Mouse (Mus musculus) kidney, adult 9 months (tissue): ENCODE measurements around the gene Aox2.
"Not testable (repeated sequence)": the region's sequence is repeated elsewhere in the genome, so short reads cannot be mapped to it uniquely, and the experiment has no call there.

ENCODE experiments used
- DNase-seq: peaks from one replicate; pipeline ENCODE4 v3.0.0; 2022

Aox2 gene

DNA sequence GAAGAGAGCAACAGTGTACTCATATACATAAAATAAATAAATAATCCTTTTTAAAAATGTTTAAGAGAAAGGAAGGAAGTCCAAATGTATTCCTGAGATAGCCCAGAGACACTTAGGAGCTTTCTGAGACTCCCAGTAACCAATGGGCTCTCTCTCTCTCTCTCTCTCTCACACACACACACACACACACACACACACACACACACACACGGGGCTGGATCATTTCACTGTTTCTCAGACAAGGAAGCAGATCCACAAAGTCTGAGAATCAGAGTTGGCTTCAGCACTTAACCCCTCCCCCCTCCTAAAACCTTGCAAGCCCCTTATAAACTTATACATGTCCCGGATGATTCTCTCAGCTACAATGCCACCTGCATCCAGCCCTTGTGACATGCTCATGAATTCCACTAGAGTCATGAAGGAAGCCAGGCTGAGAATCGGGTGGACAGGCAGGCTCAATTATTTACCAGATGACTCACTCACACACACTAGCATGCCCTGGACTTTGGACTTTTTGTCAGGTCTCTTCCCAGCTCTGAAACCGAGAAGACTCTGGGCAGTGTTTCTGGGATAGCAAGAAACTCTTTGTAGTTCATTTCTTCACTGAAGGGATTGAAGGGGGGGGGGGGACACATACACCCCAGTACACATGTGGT lies 75.2 kb downstream of the Aox2 start:
- peak; percentile 92 for DNase-seq

DNA sequence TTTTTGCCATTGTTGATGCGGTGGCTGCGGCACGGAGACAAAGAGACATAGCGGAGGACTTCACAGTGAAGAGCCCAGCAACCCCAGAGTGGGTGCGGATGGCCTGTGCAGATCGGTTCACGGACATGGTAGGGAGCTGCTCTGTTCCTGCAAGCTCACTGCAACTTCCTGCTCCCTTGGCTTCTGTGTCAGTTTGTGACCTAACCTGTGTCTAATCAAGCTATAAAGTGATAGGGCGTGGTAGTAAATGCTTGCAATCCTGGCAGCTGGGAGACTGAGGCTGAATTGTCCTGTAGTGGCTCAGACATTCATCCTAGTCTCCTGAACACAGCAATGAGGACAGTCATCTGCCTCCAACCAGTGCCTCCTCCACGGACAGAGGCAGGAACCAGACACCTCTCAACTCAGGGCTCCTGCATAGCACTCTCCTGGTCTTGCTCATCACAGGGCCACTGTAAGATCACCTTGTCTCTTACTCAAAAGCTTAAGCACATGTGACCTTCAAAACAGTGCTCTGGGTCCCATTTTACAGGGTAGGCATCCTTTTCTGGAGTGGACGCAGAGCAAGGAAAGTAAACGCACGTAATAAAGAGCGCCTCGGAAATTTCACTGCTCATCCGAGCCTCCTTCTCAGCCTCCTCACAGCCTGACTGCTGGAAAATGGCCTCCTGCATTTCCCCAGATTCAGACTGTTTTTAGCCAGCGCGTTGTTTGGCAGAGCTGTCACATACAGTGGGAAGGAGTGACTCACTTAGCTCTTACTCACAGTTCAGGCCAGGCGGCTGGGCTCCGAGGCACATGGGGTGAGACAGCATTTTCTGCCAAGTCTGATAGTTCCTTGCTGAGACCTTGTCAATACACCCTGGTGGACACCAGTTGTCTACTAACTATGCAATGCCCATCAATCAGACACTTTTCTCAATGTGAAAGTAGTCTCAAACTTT lies 81.1 kb downstream of the Aox2 start:
- no peak for DNase-seq

DNA sequence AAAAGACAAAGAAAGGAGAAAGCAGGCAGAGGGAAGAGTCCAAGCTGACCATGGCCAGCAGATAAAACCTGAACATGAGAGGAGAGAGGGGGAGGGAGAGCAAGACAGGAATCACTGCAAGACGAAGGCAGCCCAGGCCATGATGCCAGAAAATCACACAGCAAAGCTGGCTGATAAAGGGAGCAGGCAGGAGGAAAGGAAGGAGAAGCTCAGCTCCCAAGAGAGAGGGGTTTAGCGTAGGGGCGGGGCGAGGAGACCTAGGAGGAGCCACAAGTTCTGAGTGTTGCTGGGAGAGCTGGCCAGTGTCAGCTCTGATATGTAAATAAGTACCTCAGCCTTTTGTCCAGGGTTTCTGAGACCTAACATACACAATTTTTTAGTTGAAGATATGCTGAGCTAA lies 84.2 kb downstream of the Aox2 start:
- no peak for DNase-seq

DNA sequence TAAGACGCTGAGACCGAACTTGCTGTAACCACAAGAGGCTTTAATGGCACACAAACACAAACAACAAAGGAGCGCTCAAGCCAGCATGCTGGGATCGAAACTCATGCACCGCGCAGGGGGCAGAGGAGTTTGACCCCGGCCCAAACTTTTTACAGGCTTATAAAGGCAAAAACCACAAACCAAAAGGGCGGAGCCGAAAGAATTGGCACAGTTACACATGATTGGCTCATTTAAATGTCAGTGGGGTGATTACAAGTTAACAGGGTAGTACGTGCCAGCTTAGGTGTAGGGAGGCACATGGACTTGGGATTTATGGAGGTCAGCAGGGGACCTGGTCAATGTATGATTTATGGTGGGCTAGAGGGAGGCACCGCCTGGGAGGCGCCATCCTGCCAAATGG lies 86.4 kb downstream of the Aox2 start:
- DNase-seq: peak; percentile 69

DNA sequence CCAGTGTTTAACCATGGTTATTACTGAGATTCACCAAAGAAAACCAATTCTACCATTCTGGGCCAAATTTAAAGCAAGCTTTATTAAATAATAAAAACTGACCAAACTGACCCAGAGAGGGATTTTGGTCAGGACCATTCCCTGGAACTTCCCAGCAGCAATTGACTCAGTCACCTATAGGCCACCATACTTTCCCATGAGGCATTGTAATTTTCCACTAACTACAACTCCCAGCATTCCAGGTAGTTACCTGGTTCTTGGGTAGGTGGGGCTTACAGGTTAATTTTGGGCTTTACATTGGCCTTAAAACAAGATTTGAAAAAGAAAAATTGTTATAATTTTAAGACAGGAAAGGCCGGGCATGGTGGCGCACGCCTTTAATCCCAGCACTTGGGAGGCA lies 87.7 kb downstream of the Aox2 start:
- no peak for DNase-seq

DNA sequence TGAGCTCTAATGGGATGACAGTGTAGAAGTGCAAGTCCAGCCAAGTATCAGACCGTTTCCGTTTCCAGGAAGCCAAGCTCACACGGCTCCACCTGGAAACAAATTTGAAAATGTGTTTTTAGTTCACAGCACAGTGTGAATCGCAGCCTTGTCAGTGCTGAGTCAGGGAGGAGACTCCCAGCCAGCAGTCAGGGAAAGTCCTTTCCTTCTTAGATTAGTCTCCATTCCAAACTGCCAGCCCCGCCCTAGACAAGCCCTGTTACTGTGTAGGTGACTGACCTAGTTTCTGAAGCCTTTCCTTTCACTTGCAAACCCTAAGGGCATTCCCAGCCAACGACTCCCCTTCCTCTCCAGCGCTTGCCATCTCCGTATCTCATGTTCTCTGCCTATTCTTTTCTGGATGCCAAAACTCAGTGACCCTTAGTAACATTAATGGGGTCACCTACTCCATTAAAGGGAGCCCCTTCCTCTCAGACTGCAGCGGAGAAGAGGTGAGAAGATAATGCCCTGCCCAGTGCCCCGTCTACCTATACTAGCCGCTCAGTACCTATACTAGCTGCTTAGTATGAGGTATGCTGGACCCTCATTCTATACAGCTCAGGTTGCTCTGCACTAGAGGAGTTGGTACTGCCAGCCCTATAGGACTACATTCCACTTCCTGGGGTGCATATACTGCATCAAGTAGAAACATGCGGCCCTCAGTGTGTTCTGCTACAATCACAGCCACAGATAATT lies 88.8 kb downstream of the Aox2 start:
- peak; percentile 55 for DNase-seq

DNA sequence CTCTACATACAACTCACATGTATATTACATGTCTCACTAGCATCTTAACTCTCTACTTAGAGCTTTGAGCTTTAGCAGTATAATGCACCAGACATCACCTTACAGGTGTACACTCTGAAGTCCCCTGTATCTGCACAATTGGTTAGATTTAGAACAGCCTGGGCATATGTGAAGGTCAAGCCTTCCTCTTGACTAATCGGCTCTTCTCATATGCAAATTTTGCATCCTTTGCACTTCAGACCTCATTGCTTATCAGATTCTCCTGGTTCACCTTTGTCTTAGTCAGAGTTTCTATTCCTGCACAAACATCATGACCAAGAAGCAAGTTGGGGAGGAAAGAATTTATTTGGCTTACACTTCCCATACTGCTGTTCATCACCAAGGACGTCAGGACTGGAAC lies 91.6 kb downstream of the Aox2 start:
- no peak for DNase-seq

DNA sequence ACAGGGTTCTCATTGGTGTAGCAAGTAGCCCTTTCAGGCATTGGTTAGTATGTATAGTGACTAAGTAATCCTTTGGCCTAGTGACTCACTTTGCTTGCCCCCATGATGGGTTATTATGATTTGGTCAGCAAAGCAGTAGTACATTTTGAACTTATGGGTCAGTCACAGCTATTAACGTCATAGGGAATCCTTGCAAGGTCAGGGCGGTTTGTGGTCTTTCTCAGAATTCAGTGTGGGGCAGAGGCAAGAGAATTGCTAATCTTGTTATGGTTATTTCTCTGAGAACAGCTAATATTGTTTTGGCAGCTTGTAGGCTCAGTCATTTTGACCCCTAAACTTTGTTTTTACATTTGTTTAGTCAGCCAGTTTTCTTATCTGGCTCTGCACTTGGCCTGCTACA lies 96.1 kb downstream of the Aox2 start:
- not testable (repeated sequence) for DNase-seq

DNA sequence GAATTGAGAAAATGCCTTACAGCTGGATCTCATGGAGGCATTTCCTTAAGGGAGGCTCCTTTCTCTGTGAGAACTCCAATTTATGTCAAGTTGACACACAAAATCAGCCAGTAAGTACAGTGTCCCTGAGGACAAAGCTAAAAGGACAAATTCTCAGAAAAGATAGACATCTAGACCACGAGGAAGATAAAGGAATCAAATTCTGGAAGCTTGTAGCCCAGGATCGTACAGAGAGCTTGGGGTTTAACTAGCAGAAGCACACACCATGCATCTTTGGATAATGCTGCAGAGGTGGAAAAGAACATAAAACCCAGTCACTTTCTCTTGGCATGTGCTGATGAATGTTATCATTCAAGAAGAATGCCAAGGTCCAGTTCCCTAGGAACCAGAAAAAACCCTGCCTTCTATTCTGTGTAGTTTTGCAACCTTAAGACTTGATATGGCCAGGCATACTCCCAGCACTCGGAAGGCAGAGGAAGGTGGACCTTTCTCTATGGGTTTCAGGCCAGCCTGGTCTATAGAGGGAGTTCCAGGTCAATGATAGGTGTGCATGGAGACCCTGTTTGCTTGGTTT lies 97.5 kb downstream of the Aox2 start:
- no peak for DNase-seq

DNA sequence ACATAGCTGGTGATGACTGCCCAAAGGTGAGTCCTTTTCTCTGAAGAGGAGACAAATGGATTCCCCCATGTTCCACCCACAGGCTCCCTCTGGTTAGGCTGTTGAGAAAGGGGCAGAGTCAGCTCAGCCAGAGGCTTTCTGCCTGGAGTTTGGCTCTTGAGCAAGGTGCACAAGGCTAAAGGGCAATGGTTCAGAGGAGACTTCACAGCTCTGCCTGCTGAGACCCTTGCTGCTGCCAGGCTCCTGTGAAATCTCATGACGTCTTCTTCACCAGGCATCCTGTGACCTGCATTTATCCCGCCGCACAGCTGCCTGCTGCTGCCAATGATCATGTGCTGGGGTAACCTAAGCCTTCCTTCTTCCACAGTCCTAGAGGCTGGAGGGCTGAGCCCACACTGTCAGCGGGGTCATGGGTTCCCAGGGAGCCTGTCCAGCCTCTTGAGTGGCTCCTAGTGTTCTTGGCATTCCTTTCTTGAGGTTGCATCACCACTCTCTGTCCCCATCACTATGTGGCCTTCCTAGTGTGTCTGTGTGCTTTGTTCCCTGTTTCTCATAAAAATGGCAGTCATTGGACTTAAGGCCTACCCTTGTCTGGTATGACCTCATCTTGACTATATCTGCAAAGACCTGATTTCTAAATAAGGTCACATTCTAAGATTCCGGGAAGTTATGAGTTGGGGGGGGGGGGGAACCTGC lies 104.6 kb downstream of the Aox2 start:
- DNase-seq: peak; percentile 65

DNA sequence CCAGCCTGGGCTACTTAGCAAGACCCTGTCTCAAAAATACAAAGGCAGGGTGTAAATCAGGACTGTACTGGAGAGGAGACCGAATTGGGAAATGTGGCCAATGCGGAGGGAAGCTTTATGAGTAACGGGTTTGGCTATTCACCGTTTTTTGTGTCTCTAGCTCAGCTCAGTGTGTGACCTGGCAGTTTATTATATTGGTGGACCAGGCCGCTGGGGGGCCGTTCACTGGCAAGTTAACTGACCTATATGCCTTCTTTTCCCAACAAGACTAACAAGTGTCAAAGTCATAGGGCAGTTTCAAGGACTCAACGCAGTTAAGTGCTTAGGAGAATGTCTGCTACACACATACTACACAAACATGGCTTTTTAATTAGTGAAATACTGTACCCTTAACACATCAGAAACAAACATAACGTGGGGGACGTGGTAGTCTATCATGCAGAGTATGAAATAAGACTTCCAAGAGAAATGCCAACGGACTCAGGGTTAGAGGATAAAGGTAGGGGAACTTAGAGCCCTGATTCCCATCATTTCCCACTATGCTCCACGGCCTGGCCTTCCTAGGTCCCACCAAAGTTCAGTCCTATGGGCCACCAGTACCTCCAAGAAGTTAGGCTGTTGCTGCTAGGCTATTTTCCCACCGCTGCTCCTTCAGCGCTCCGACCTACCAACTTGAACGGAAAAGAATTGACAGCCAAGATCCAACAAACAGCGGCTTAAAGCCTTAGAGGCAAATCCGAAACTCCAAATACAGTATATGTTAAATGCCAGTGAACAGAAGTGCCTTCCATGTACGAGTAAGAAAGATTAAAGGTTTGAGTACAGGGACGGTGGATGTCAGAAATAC lies 113.5 kb downstream of the Aox2 start:
- no peak for DNase-seq

DNA sequence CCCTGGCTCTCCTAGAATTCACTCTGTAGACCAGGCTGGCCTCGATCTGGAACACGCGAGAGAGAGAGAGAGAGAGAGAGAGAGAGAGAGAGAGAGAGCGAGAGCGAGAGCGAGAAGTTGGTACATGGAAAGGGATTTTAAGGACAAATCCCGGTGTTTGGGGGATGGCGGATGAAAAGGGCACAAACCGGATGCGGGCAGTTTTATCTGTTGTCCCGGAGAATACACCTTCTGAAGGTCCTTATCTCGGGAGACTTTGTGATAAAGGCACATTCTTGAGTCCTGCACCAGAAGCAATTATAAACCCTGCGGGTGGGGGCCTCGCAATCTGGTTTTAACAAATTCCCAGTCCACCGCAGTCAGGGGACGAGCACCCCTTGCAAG lies 114.1 kb downstream of the Aox2 start:
- DNase-seq: no peak

DNA sequence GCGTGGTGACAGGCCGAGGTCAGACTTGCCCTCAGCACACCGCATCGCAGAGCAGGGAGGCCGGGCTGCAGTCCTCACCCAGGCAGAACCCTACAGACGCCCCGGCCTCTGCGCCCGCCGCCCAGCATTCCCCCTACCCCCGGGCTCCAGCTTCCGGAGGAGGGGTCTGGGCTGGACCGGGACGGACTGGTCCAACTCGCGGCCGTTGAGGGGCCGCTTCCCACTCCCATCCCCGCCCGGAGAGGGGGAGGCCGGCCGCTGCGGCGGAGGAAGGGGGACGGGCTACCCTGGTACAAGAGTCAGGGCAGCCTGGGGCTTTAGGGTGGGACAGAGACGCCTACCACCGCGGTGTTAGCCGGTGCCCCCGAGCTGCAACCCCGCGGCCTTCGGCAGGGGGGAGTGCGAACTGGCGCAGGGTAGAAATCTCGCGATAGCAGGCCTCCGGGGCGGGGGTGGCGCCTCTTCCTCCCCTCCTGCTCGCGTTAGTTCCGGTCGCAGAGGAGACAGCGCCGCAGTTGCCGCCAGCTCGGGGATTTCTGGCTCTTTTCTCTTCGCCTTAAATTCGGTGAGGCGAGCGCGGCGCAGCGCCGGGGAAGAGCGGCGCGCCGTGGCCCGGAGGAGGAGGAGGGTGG lies 114.6 kb downstream of the Aox2 start, which contains the start of gene Bzw1:
Gene Bzw1, plus strand, starts transcription at position 247 of the 632 bp plus-strand sequence.
- peak; percentile 93 for DNase-seq

DNA sequence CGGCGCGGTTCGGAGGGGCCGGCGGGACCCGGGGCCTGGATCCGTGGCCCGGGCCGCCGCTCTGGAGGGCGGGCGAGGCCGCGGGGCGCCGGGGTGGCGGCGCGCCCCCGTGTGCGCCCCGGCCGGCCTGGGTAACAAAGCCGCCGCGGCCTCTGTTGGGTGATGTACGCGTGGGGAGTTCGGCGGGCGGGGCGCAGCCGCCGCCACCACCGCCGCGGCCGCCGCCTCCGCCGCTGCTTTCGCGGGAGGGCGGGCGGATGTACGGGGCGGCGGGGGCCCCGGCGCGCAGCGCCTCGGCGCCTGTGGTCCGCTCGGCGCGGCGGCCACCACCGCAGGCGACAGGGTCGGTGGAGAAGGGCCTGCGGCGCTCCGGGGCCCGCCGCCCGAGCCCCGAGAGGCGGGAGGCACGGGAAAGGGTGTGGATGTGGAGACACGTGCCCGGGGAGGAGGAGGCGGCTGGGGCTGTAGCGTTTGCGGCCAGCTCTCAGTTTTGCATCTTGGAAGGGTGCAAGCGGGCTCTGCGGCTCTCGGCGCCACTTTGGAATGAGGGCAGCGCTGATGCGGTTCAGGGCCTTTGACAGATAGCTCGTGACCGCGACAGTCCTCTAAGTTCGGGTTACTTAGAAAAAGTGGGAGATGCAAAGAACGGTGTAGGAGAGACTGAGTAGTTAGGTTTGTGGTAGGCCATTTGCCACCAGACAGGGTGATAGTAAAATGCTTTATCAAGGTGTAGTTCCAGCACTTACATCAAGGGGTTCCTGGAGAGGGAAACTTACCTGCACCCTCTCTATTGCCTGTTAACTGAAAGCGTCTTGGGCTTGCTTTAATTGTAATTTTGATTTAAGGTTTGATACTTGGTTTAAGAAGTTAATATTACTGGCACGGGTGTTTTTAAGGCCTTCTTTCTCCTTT lies 115.4 kb downstream of the Aox2 start:
- peak; percentile 52 for DNase-seq

DNA sequence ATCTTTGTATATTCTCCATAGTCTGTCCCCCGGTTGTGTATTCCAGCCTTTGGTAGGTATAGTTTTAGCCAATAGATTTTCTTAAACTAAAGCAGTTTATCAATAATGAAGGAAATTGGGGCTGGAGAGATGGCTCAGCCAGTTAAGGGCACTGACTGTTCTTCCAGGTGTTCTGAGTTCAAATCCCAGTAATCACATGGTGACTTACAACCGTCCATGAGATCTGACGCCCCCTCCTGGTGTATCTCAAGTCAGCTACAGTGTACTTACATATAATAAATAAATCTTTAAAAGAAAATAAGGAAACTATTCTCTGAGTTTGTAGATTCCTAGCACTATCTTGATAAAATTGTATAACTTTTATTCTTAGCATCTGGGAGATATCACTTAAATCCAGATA lies 117.2 kb downstream of the Aox2 start:
- DNase-seq: no peak

DNA sequence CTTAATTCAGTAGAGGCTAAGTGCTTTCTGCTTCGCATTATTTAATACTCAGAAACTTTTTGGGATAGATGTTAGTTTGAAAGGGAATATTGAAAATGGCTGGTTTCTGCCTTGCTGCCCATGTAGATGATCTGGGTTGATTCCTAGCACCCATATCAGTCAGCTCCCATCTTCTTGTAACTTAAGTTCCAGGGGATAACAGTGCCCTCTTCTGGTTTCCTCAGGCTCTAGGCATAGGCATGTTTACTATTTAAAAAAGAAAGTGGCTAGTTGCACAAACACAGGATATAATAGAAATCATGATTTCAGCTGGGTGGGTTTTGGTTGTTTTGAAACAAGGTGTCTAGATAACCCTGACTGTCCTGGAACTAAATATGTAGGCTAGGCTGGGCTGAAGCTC lies 118.1 kb downstream of the Aox2 start:
- no peak for DNase-seq

DNA sequence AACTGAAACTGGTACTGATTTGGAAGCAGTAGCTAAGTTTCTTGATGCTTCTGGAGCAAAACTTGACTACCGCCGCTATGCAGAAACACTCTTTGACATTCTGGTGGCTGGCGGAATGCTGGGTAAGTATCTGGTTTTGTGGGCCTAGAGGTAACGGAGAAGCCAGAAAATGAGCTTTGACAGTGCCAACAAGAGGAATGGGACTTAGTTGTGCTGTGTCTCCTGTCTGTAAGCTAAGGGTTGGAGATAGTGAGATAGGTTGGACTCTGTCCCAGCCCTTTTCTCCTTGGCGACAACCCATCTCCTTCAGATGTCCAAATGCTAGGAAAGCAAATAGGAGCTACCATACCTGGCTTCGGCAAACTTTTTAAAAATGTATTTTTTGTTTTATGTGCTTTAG lies 119.6 kb downstream of the Aox2 start:
- DNase-seq: no peak

DNA sequence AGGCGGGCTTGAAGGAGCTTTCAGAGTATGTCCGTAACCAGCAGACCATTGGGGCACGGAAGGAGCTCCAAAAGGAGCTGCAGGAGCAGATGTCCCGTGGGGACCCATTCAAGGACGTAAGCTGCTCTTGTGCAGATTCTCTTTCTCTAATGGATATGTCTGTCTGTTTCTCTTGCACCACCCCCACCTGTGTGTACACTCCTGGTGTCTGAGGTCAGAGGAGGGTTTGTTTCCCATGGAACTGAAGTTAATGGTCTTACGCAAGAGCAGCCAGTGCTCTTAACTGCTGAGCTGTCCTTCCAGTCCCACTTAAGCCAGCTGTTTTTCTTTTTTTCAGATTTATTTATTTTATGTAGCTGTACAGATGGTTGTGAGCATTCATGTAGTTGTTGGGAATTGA lies 123.3 kb downstream of the Aox2 start:
- DNase-seq: no peak

DNA sequence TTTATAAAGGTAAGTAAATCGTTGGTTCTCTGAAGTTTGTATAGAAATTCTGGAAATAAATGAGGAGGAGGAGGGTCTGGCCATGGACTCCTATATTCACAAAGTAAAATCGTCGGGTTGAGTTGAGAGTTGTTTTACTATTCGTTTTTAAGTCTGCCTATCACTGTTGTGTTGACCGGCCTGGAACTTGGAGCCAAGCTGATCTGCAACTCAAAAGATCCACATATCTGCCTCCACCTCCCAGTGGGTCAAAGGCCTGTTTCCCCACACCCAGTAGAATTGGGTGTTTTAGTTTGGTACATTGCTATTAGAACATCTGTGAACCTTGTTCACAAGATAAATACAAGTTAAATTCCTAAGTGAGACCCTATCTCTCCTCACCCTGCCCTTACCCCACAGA lies 125.6 kb downstream of the Aox2 start:
- no peak for DNase-seq

DNA sequence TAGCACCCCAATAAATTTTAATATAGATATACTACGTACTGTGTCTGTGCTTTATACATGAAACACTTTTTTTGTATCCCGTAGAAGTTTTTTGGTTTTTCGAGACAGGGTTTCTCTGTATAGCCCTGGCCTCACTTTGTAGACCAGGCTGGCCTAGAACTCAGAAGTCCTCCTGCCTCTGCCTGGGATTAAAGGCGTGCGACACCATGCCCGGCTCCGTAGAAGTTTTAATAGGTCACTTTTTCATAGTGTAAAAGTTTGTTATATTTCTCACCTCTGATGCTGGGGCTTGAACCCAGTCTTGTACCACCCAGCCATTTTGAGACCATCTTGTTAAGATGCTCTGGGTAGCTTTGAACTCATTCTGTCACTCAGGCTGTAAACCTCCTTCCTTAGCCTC lies 129.2 kb downstream of the Aox2 start:
- DNase-seq: no peak
